Mouse (Mus musculus): ENCODE measurements at regions not wholly inside any gene's neighbourhood (a gene's known extent, or its start where the extent isn't known, plus 50 kb on each side); places are given as distances from the start of the nearest gene placed in this dataset.
"Not testable (repeated sequence)": the region's sequence is repeated elsewhere in the genome, so short reads cannot be mapped to it uniquely, and the experiment has no call there.

GRCm38 (mm10) chr8:115980616-115981015 is 273.0 kb upstream of the Maf start:
- H3K36me3 ChIP-seq (ENCODE audit: control insufficient read depth, insufficient read depth, low read length): no peaks in the 10 kb centered on the region

GRCm38 (mm10) chr8:115977152-115977551 is 269.6 kb upstream of the Maf start:
- Histone ChIP-seq H3K27me3 (ENCODE audit: control insufficient read depth, insufficient read depth, low read length) (no peaks in the 10 kb centered on the region), H3K36me3 (ENCODE audit: control insufficient read depth, insufficient read depth, low read length) (no peaks in the 10 kb centered on the region), H3K4me1 (ENCODE audit: control insufficient read depth, insufficient read depth, low read length) (no peaks in the 10 kb centered on the region), H3K4me3 (ENCODE audit: control insufficient read depth, low read depth, low read length) (no peak overlapping the region), H3K27ac (ENCODE audit: control insufficient read depth, insufficient read depth, low read depth, low read length) (no peak overlapping the region)
- TF ChIP-seq CTCF (IDR thresholded peaks at IDR 0.05; ENCODE audit: control insufficient read depth, insufficient read depth, insufficient replicate concordance, low read depth, low read length): no peak
- no peak for TF ChIP-seq POLR2A (IDR thresholded peaks at IDR 0.05; ENCODE audit: control insufficient read depth, low read depth, low read length)

More at GRCm38 (mm10) chr8:115980616-115981015, 273.0 kb upstream of the Maf start:
- TF ChIP-seq POLR2A (IDR thresholded peaks at IDR 0.05; ENCODE audit: control insufficient read depth, low read depth, low read length): no peak
- TF ChIP-seq CTCF (IDR thresholded peaks at IDR 0.05; ENCODE audit: control insufficient read depth, insufficient read depth, insufficient replicate concordance, low read depth, low read length): no peak
- Histone ChIP-seq H3K4me1 (ENCODE audit: control insufficient read depth, insufficient read depth, low read length) (no peaks in the 10 kb centered on the region), H3K27me3 (ENCODE audit: control insufficient read depth, insufficient read depth, low read length) (no peaks in the 10 kb centered on the region), H3K4me3 (ENCODE audit: control insufficient read depth, low read depth, low read length) (no peak overlapping the region), H3K27ac (ENCODE audit: control insufficient read depth, insufficient read depth, low read depth, low read length) (no peak overlapping the region)

- Histone ChIP-seq H3K27ac (ENCODE audit: control insufficient read depth, insufficient read depth, low read depth, low read length) (no peak overlapping the region), H3K36me3 (ENCODE audit: control insufficient read depth, insufficient read depth, low read length) (no peaks in the 10 kb centered on the region), H3K4me3 (ENCODE audit: control insufficient read depth, low read depth, low read length) (no peak overlapping the region), H3K4me1 (ENCODE audit: control insufficient read depth, insufficient read depth, low read length) (no peaks in the 10 kb centered on the region), H3K27me3 (ENCODE audit: control insufficient read depth, insufficient read depth, low read length) (no peaks in the 10 kb centered on the region)
- TF ChIP-seq POLR2A (IDR thresholded peaks at IDR 0.05; ENCODE audit: control insufficient read depth, low read depth, low read length): no peak
- TF ChIP-seq CTCF (IDR thresholded peaks at IDR 0.05; ENCODE audit: control insufficient read depth, insufficient read depth, insufficient replicate concordance, low read depth, low read length): no peak
Observed at GRCm38 (mm10) chr8:115974706-115975105, 267.1 kb upstream of the Maf start.

- H3K4me3 ChIP-seq (ENCODE audit: control insufficient read depth, low read depth, low read length); H3K4me1 ChIP-seq (ENCODE audit: control insufficient read depth, insufficient read depth, low read length); H3K27ac ChIP-seq (ENCODE audit: control insufficient read depth, insufficient read depth, low read depth, low read length); H3K27me3 ChIP-seq (ENCODE audit: control insufficient read depth, insufficient read depth, low read length); H3K36me3 ChIP-seq (ENCODE audit: control insufficient read depth, insufficient read depth, low read length): not testable (repeated sequence)
Observed at GRCm38 (mm10) chr8:115971351-115971750, 263.8 kb upstream of the Maf start.

GRCm38 (mm10) chr8:115968121-115968520 is 260.5 kb upstream of the Maf start:
- no peak overlapping the region for H3K4me3 ChIP-seq (ENCODE audit: control insufficient read depth, low read depth, low read length)

GRCm38 (mm10) chr8:115965981-115966380 is 258.4 kb upstream of the Maf start:
- Histone ChIP-seq H3K4me3 (ENCODE audit: control insufficient read depth, low read depth, low read length) (no peak overlapping the region), H3K4me1 (ENCODE audit: control insufficient read depth, insufficient read depth, low read length) (no peaks in the 10 kb centered on the region), H3K27me3 (ENCODE audit: control insufficient read depth, insufficient read depth, low read length) (no peaks in the 10 kb centered on the region), H3K36me3 (ENCODE audit: control insufficient read depth, insufficient read depth, low read length) (no peaks in the 10 kb centered on the region), H3K27ac (ENCODE audit: control insufficient read depth, insufficient read depth, low read depth, low read length) (no peak overlapping the region)
- TF ChIP-seq POLR2A (IDR thresholded peaks at IDR 0.05; ENCODE audit: control insufficient read depth, low read depth, low read length) (no peak), CTCF (IDR thresholded peaks at IDR 0.05; ENCODE audit: control insufficient read depth, insufficient read depth, insufficient replicate concordance, low read depth, low read length) (no peak)

More at GRCm38 (mm10) chr8:115968121-115968520, 260.5 kb upstream of the Maf start:
- Histone ChIP-seq H3K27ac (ENCODE audit: control insufficient read depth, insufficient read depth, low read depth, low read length) (no peak overlapping the region), H3K36me3 (ENCODE audit: control insufficient read depth, insufficient read depth, low read length) (no peaks in the 10 kb centered on the region), H3K4me1 (ENCODE audit: control insufficient read depth, insufficient read depth, low read length) (no peaks in the 10 kb centered on the region), H3K27me3 (ENCODE audit: control insufficient read depth, insufficient read depth, low read length) (no peaks in the 10 kb centered on the region)
- TF ChIP-seq CTCF (IDR thresholded peaks at IDR 0.05; ENCODE audit: control insufficient read depth, insufficient read depth, insufficient replicate concordance, low read depth, low read length): no peak
- no peak for TF ChIP-seq POLR2A (IDR thresholded peaks at IDR 0.05; ENCODE audit: control insufficient read depth, low read depth, low read length)

GRCm38 (mm10) chr8:115955371-115955770 is 247.8 kb upstream of the Maf start:
- Histone ChIP-seq H3K4me3 (ENCODE audit: control insufficient read depth, low read depth, low read length) (no peak overlapping the region), H3K4me1 (ENCODE audit: control insufficient read depth, insufficient read depth, low read length) (no peaks in the 10 kb centered on the region), H3K27me3 (ENCODE audit: control insufficient read depth, insufficient read depth, low read length) (no peaks in the 10 kb centered on the region), H3K36me3 (ENCODE audit: control insufficient read depth, insufficient read depth, low read length) (no peaks in the 10 kb centered on the region), H3K27ac (ENCODE audit: control insufficient read depth, insufficient read depth, low read depth, low read length) (no peak overlapping the region)
- TF ChIP-seq CTCF (IDR thresholded peaks at IDR 0.05; ENCODE audit: control insufficient read depth, insufficient read depth, insufficient replicate concordance, low read depth, low read length) (no peak), POLR2A (IDR thresholded peaks at IDR 0.05; ENCODE audit: control insufficient read depth, low read depth, low read length) (no peak)

- H3K4me3 ChIP-seq (ENCODE audit: control insufficient read depth, low read depth, low read length): no peak overlapping the region
- no peaks in the 10 kb centered on the region for H3K27me3 ChIP-seq (ENCODE audit: control insufficient read depth, insufficient read depth, low read length)
- no peak overlapping the region for H3K27ac ChIP-seq (ENCODE audit: control insufficient read depth, insufficient read depth, low read depth, low read length)
- no peak for TF ChIP-seq POLR2A (IDR thresholded peaks at IDR 0.05; ENCODE audit: control insufficient read depth, low read depth, low read length)
- no peak for TF ChIP-seq CTCF (IDR thresholded peaks at IDR 0.05; ENCODE audit: control insufficient read depth, insufficient read depth, insufficient replicate concordance, low read depth, low read length)
- H3K4me1 ChIP-seq (ENCODE audit: control insufficient read depth, insufficient read depth, low read length): no peaks in the 10 kb centered on the region
- no peaks in the 10 kb centered on the region for H3K36me3 ChIP-seq (ENCODE audit: control insufficient read depth, insufficient read depth, low read length)
Observed at GRCm38 (mm10) chr8:115953783-115954470, 246.3 kb upstream of the Maf start.
